Mouse (Mus musculus): ENCODE results near the gene Sema4f.

GRCm38 (mm10) chr6:82987411-82987971 lies 47.9 kb upstream of the Sema4f start:
- TF ChIP-seq CTCF (IDR thresholded peaks at IDR 0.05; ENCODE audit: low read depth) (no peak), EP300 (IDR thresholded peaks at IDR 0.05; ENCODE audit: low read depth) (no peak)

All from liver, embryonic 14.5 days (tissue).